Mouse (Mus musculus): ENCODE measurements around the gene Topors.

GRCm38 (mm10) chr4:40221876-40222585 lies 47.6 kb downstream of the Topors start:
- TF ChIP-seq UBTF (IDR thresholded peaks at IDR 0.05; ENCODE audit: borderline replicate concordance, insufficient read depth, low read depth, low read length) (no peak), ZMIZ1 (IDR thresholded peaks at IDR 0.05; ENCODE audit: low read depth, low read length) (no peak), EP300 (IDR thresholded peaks at IDR 0.05; ENCODE audit: low read depth in 1 of 2, low read length in 2 of 2) (no peak), MAZ (IDR thresholded peaks at IDR 0.05; ENCODE audit: low read depth, low read length) (no peak)
